Mouse (Mus musculus): Measurements from ENCODE around the gene F5.

DNA sequence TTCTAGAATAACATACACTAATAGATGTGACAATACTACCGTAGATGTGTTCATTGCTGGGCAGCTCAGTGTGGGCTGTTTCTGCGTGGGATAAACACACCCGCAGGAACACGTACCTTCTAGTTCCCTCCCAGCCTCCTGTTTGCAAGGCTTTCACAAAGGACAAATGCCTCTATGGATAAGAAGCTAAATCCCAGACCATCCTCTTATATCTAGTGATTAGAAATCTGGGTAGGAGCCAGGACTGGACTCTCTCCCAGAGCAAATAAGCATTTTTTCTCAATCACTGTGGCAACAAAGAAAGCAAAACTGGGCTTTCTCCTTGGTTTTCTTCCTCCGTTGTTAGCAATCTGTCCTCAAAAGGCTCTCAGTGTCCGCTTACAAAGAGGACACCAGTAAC is 26.8 kb downstream of the F5 start:
- TF ChIP-seq POLR2A (IDR thresholded peaks at IDR 0.05; ENCODE audit: insufficient read depth, low read length) (no peak), CTCF (IDR thresholded peaks at IDR 0.05; ENCODE audit: low read depth, low read length) (no peak), EP300 (IDR thresholded peaks at IDR 0.05; ENCODE audit: insufficient read depth, low read depth, low read length) (no peak)

Data from ES-Bruce4 (cell line).